Mouse (Mus musculus) brain, embryonic 14.5 days (tissue): ENCODE data around the gene Fbxo27. TPM values are rescaled to one million over a fixed set of nuclear protein-coding genes. Genes with fewer than 3 reads are reported as not detected.
"Not testable (repeated sequence)": the region's sequence is repeated elsewhere in the genome, so short reads cannot be mapped to it uniquely, and the experiment has no call there.

Experiments used
- DNase-seq: peaks from one replicate; pipeline ENCODE4 v3.0.0-alpha.2; 2011; ENCODE audit warnings: low read depth
- CTCF ChIP-seq: fragments of 200-500 bp; IDR thresholded peaks from 2 replicates; pipeline ENCODE4 v1.5.1; 2012; ENCODE audit warnings: inconsistent platforms, mild to moderate bottlenecking, moderate library complexity, borderline replicate concordance; ENCODE audit not compliant: insufficient read depth, insufficient read length; ENCODE audit errors: extremely low read depth
- POLR2A ChIP-seq: fragments of 200-500 bp; IDR thresholded peaks from 2 replicates; pipeline ENCODE4 v1.6.1; 2012; ENCODE audit warnings: mild to moderate bottlenecking, inconsistent platforms, borderline replicate concordance; ENCODE audit not compliant: poor library complexity, insufficient read depth, insufficient read length, severe bottlenecking; ENCODE audit errors: extremely low read depth
- polyA plus RNA-seq: library from polyadenylated mRNA; depleted of rRNA; stranded (reverse); fragments of >200 nt; gene quantifications from 2 replicates; pipeline ENCODE4 v1.2.3, GENCODE M21; 2012

The Fbxo27 gene
- polyA plus RNA-seq, 1 experiment, result 18.0 TPM

- DNase-seq, result no peak
- TF ChIP-seq CTCF (no peak), POLR2A (no peak)
Measured at GRCm38 (mm10) chr7:28676811-28677541, 15.7 kb upstream of the Fbxo27 start.

GRCm38 (mm10) chr7:28677624-28678023 lies 15.0 kb upstream of the Fbxo27 start:
- TF ChIP-seq CTCF (no peak), POLR2A (no peak)

GRCm38 (mm10) chr7:28691075-28691474 lies 1.6 kb upstream of the Fbxo27 start:
- TF ChIP-seq CTCF (no peak), POLR2A (no peak)
- DNase-seq, result no peak

More at GRCm38 (mm10) chr7:28677624-28678023, 15.0 kb upstream of the Fbxo27 start:
- no peak for DNase-seq

GRCm38 (mm10) chr7:28693321-28693966 lies 795 bp downstream of the Fbxo27 start:
- peak; percentile 79 for DNase-seq
- TF ChIP-seq CTCF, result no peak
- no peak for TF ChIP-seq POLR2A

- DNase-seq, result peak; percentile 14
- TF ChIP-seq POLR2A (no peak), CTCF (no peak)
Measured at GRCm38 (mm10) chr7:28694423-28694822, 1.8 kb downstream of the Fbxo27 start.

- TF ChIP-seq CTCF (no peak), POLR2A (no peak)
- no peak for DNase-seq
Measured at GRCm38 (mm10) chr7:28694966-28695511, 2.4 kb downstream of the Fbxo27 start.

- no peak for TF ChIP-seq POLR2A
- TF ChIP-seq CTCF, result no peak
- DNase-seq, result no peak
Measured at GRCm38 (mm10) chr7:28697277-28697676, 4.6 kb downstream of the Fbxo27 start.

GRCm38 (mm10) chr7:28700269-28700668 lies 7.6 kb downstream of the Fbxo27 start:
- no peak for TF ChIP-seq CTCF
- TF ChIP-seq POLR2A, result no peak
- no peak for DNase-seq

- not testable (repeated sequence) for DNase-seq
Measured at GRCm38 (mm10) chr7:28701306-28701705, 8.7 kb downstream of the Fbxo27 start.

GRCm38 (mm10) chr7:28702601-28703143 lies 10.0 kb downstream of the Fbxo27 start:
- TF ChIP-seq POLR2A, result no peak
- no peak for TF ChIP-seq CTCF
- no peak for DNase-seq

GRCm38 (mm10) chr7:28709454-28709853 lies 16.8 kb downstream of the Fbxo27 start:
- no peak for TF ChIP-seq POLR2A
- TF ChIP-seq CTCF, result no peak
- DNase-seq, result no peak

- DNase-seq, result no peak
- TF ChIP-seq POLR2A (no peak), CTCF (0 out of 2 replicates have a peak, but pooled peaks have one; percentile 12)
Measured at GRCm38 (mm10) chr7:28710962-28711361, 18.3 kb downstream of the Fbxo27 start.

- no peak for DNase-seq
- TF ChIP-seq CTCF (no peak), POLR2A (no peak)
Measured at GRCm38 (mm10) chr7:28714667-28715066, 22.0 kb downstream of the Fbxo27 start.
